Mouse (Mus musculus) MEL-GATA-1-ER (cell line): Measurements from ENCODE around the gene Trappc1.
"Not testable (repeated sequence)": the region's sequence is repeated elsewhere in the genome, so short reads cannot be mapped to it uniquely, and the experiment has no call there.

ENCODE experiments used
- DNase-seq: peaks from one replicate; pipeline ENCODE4 v3.0.0-alpha.2; 2012; ENCODE audit warnings: low read depth; ENCODE audit errors: extremely low read depth

Trappc1 gene

GRCm38 (mm10) chr11:69323667-69324111 lies at the start of gene Trappc1, which contains the start of gene Cntrob:
Gene Trappc1, plus strand, starts transcription at chr11:69323980.
Gene Cntrob, minus strand, starts transcription at chr11:69323775.
- DNase-seq, result peak; percentile 95

GRCm38 (mm10) chr11:69275650-69276049 lies 48.1 kb upstream of the Trappc1 start:
- no peak for DNase-seq

GRCm38 (mm10) chr11:69276081-69276480 lies 47.7 kb upstream of the Trappc1 start:
- no peak for DNase-seq

- no peak for DNase-seq
Measured at GRCm38 (mm10) chr11:69277267-69277666, 46.5 kb upstream of the Trappc1 start.

GRCm38 (mm10) chr11:69291111-69291510 lies 32.7 kb upstream of the Trappc1 start:
- no peak for DNase-seq

- no peak for DNase-seq
Measured at GRCm38 (mm10) chr11:69295286-69295685, 28.5 kb upstream of the Trappc1 start.

GRCm38 (mm10) chr11:69297799-69298198 lies 26.0 kb upstream of the Trappc1 start:
- DNase-seq, result no peak

GRCm38 (mm10) chr11:69298231-69298630 lies 25.5 kb upstream of the Trappc1 start:
- DNase-seq, result no peak

- DNase-seq, result no peak
Measured at GRCm38 (mm10) chr11:69302817-69303216, 21.0 kb upstream of the Trappc1 start.

- DNase-seq, result no peak
Measured at GRCm38 (mm10) chr11:69305291-69305690, 18.5 kb upstream of the Trappc1 start.

- DNase-seq, result no peak
Measured at GRCm38 (mm10) chr11:69306039-69306438, 17.7 kb upstream of the Trappc1 start.

GRCm38 (mm10) chr11:69311266-69311665 lies 12.5 kb upstream of the Trappc1 start:
- no peak for DNase-seq

- no peak for DNase-seq
Measured at GRCm38 (mm10) chr11:69316361-69316760, 7.4 kb upstream of the Trappc1 start.

GRCm38 (mm10) chr11:69318000-69318399 lies 5.8 kb upstream of the Trappc1 start:
- DNase-seq, result not testable (repeated sequence)

GRCm38 (mm10) chr11:69321580-69321979 lies 2.2 kb upstream of the Trappc1 start:
- DNase-seq, result no peak

GRCm38 (mm10) chr11:69322010-69322409 lies 1.8 kb upstream of the Trappc1 start:
- DNase-seq, result no peak

- DNase-seq, result no peak
Measured at GRCm38 (mm10) chr11:69322693-69323471, 898 bp upstream of the Trappc1 start.

GRCm38 (mm10) chr11:69324749-69325148 lies 969 bp downstream of the Trappc1 start:
- no peak for DNase-seq

GRCm38 (mm10) chr11:69325628-69326407 lies 2.0 kb downstream of the Trappc1 start, which contains the start of gene Kcnab3:
Gene Kcnab3, plus strand, starts transcription at chr11:69326258.
- DNase-seq, result peak; percentile 92

GRCm38 (mm10) chr11:69326408-69327156 lies 2.8 kb downstream of the Trappc1 start:
- DNase-seq, result no peak

GRCm38 (mm10) chr11:69327157-69327442 lies 3.3 kb downstream of the Trappc1 start:
- DNase-seq, result no peak

- DNase-seq, result no peak
Measured at GRCm38 (mm10) chr11:69327648-69328047, 3.9 kb downstream of the Trappc1 start.
